Mouse (Mus musculus): Measurements from ENCODE around the gene Tfr2.

Tfr2 gene

GRCm38 (mm10) chr5:137539291-137539801 lies 30.3 kb upstream of the Tfr2 start:
- no peak for DNase-seq

- DNase-seq = no peak
Observed at GRCm38 (mm10) chr5:137540991-137541390, 28.6 kb upstream of the Tfr2 start.

DNA sequence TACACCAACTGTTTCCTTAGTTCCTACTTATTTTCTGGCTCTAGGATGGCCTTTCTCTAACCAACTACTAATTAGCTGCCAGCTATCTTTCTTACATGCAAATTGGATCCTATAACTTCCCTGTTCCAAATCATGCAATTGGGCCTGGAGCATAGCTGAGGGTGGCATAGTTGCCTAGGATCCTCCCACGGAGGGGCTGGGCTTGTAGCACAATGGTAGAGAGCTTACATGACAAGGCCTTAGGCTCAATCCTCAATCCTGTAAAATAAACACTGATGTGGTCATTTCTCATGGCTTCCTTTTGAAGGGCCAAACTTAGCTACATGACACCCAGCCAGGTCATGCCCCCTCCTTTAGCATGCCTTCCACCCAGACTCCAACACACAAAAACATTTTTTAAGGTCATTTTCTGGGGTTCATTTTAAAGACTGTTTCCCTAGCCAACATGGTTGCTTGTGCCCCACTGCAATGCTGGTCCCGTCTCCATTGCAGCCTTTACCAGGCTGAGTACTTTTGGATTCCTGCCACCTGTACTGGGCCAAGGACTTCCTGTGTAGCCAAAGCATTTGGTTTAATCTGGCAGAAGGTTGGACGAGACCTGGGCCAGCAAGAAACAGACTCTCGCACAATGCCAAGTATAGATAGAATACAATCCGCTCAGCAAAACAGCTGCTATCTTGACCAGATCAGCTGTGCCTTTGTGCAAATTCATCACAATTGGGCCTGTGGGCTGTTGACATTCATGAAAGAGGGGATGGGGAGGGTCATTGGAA lies 27.7 kb upstream of the Tfr2 start:
- DNase-seq = no peak

- DNase-seq = no peak
Observed at GRCm38 (mm10) chr5:137544926-137545325, 24.7 kb upstream of the Tfr2 start.

- DNase-seq = peak; percentile 47
Observed at GRCm38 (mm10) chr5:137545596-137545995, 24.0 kb upstream of the Tfr2 start.

DNA sequence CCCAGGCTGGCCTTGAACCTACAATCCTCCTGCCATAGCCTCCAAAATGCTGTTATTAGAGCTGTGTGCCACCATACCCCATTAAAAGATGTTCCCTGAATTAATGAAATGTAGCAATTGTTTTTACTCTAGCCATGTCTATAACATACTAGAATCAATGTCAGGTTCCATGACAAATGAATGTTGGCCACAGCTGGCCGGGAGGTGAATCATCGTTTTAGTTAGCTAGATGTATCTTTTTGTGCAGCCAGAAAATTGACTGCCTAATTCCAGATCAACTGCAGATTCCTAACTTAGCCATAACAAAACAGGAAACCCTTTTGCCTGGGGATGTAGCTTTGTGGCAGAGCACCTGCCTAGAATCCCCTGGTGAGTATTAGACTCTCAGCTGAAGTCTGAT lies 19.8 kb upstream of the Tfr2 start:
- no peak for DNase-seq

DNA sequence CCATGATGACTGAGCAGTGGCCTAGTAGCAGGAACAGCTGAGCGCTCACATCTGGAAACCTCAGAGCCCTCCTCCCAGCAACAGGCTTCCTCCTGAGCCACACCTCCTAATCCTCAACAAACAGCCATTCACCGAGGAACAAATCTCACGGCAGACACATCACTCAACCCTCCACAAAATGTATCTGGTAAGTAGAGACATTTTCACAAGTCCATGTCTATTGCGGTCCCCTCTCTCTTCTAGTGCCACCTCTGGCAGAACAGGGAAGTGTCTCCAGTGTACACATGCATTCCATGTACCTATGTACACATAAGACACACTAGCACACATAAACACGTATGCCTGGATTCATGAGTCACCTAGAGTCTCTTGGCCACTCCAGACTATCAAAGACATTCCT lies 18.5 kb upstream of the Tfr2 start:
- DNase-seq = no peak

GRCm38 (mm10) chr5:137553000-137553399 lies 16.6 kb upstream of the Tfr2 start:
- DNase-seq = no peak

DNA sequence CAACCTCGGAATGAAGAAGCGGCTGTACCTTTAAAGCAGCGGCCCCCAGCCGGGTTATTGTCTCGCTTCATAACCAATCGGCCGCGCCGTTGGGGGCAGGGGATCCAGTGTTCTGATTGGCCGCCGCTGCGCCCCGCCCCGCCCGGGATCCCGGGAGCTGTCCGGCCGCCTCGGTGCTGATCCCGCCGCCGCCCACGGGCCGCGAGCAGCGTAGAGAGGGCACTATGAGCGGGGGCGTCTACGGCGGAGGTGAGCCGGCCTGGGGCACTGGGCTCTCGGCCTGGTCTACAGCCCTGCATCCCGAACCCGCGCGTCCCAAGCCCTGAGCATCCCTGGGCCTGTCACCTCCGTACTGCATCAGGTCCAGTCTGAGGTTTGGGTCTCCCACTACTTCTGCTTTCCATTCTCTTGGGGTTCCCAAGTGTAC lies 16.2 kb upstream of the Tfr2 start, which contains the start of gene Actl6b:
Gene Actl6b (plus strand): TSS at position 107 of the 427 bp plus-strand sequence.
- DNase-seq = peak; percentile 61

DNA sequence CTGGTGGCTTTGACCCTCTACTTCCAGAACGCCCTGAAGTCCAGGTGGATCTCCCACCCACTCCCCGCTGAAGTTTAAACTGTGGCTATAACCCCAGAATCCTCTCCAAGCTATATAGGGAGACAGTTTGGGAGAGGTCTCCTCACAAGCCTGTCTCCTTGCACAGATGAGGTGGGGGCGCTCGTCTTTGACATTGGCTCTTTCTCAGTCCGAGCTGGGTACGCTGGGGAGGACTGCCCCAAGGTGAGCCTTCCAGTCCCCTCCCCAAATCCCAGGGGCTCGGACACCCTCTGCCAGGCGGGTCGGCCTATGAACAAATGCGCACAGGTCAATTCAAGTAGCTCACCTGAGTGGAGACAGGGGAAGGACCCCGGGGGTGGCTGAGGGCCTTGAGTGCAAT lies 15.7 kb upstream of the Tfr2 start:
- no peak for DNase-seq

DNA sequence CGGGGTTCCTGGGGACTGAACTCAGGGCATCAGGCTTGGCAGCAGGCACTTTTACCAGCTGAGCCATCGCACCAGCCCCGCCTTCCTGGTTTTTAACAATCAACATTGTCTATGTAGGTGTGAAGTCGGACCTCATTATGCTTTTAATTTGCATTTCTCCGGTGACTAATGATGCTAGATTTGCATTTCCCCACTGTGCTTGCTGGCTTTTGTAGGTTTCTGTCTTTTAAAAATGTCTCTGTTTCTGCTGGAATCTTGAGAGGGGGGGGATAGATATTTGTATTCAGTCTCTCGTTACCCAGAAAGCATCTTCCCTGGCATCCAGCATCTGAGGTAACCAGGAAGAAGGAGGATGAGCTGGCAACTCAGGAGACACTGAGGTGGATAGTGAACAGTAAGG lies 8.1 kb upstream of the Tfr2 start:
- no peak for DNase-seq

DNA sequence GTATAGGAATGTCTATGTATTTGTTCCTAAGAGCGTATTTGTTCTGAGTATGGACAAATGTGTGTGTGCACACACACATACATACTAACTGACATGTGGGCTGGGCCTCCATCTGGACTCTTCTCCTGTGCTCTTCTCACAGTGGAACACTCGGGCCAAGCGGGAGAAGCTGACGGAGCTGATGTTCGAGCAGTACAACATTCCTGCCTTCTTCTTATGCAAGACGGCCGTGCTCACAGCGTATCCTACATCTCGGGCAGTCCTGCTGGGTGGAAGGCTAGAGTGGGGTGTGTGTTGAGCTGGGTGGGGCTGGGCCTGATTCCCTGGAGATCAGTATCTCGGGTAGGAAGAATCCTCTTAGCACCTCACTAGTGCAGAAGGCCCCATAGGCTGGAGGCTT lies 6.7 kb upstream of the Tfr2 start:
- DNase-seq = no peak

- DNase-seq = no peak
Observed at GRCm38 (mm10) chr5:137565744-137566143, 3.9 kb upstream of the Tfr2 start.

GRCm38 (mm10) chr5:137566416-137566815 lies 3.2 kb upstream of the Tfr2 start:
- no peak for DNase-seq

DNA sequence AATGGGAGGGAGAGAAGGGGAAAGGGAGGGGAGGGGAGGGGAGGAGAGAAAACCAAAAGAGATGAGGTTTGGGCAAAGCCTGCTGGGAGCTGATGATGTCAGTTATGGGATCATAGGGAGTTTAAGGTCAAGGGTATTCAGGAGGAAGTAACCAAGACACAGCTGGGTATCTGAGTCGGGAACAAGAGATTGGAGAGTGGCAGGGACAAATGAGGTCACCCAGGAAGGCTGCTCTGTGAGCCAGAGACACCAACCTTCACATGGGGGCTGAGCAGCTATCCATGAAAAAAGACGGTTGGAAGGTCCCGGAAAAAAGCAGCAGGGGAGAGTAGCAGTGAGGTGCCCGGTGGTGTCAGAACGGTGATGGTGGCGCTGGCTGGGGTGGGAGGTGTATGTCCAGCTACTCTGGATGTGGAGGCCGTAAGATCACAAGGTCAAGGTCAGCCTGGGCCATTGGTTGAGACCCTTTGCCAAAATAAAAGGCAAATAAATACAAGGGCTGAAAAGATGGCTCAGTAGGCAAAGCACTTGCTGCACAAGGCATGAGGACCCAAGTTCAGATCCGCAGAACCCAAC lies 1.3 kb upstream of the Tfr2 start:
- no peak for DNase-seq

- DNase-seq = no peak
Observed at GRCm38 (mm10) chr5:137569031-137569430, 609 bp upstream of the Tfr2 start.

GRCm38 (mm10) chr5:137570181-137570580 lies 541 bp downstream of the Tfr2 start:
- DNase-seq = no peak

- DNase-seq = no peak
Observed at GRCm38 (mm10) chr5:137570691-137571586, 1.3 kb downstream of the Tfr2 start.

DNA sequence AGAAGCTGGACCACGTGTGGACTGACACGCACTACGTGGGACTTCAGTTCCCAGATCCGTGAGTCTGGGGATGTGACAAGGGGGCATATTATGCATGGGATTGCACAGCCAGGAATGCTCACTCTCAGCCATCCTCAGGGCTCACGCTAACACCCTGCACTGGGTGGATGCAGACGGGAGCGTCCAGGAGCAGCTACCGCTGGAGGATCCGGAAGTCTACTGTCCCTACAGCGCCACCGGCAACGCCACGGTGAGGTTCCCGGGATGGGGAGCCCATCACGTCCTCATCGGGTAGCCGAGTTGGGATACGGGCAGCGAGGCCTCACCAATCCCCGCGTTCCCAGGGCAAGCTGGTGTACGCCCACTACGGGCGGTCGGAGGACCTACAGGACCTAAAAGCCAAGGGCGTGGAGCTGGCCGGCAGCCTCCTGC lies 4.8 kb downstream of the Tfr2 start:
- no peak for DNase-seq

DNA sequence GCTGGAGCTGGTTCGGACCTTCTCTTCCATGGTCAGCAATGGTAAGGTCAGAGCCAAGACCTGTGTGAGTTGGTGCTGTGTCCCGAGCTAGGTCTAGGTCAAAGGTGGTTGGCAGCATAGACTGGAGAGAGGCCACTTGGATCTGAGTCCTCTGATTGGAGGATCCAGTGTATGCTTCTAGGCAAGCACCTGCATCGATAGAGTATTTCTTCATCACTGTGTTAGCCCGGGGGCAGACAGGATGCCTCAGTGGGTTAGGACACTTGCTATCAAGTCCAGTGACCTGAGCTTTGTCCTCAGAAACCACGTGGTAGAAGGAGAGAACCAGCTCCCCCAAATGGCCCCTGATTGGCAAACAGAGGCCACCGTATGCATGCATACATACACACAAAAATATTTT lies 10.6 kb downstream of the Tfr2 start:
- DNase-seq = no peak

GRCm38 (mm10) chr5:137582702-137583101 lies 13.1 kb downstream of the Tfr2 start:
- no peak for DNase-seq

GRCm38 (mm10) chr5:137583670-137584169 lies 14.1 kb downstream of the Tfr2 start:
- DNase-seq = no peak

- DNase-seq = peak; percentile 78
Observed at GRCm38 (mm10) chr5:137584976-137585375, 15.3 kb downstream of the Tfr2 start.

All from kidney, adult 9 months (tissue).